Comparison of ENCODE assay signal across 18 mouse cellular contexts in the genomic region with DNA sequence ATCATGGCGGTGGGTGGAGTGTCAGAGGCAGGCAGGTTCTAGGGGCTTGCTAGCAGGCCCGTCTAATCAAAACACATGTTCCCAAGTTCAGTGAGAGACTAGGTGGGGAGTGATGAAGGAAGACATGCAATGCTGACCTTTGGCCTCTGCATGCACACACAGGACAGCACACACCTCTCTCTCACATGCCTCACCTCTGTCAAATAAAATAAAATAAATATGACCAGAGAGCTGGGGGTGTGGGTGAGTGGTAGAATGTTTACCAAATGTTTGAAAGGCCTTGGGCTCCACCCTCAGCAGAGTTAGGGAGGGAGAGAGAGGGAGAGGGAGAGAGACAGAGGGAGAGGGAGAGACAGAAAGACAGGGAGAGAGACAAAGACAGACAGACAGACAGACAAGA. TPM values are rescaled to one million over a fixed set of nuclear protein-coding genes. Genes with fewer than 3 reads are reported as not detected.
"Had no signal": no experiment of that assay in that cellular context is flagged by ENCODE, and none has a peak within 500 bp of the region (broad histone marks: within the 10 kb centered on the region; RNA-seq: fewer than 3 reads in every experiment).

No protein-coding gene starts in this region.

- ATAC-seq: hindbrain, embryonic 16.5 days; inflammation-experienced regulatory T-cells, adult 6 months; lung, postnatal 0 days; midbrain, embryonic 13.5 days had no signal

- H3K4me2 ChIP-seq: limb, embryonic 12.5 days; liver, embryonic 15.5 days; midbrain, embryonic 13.5 days; neural tube, embryonic 15.5 days had no signal

- H3K4me3 ChIP-seq: limb, embryonic 12.5 days; liver, embryonic 15.5 days; midbrain, embryonic 13.5 days; neural tube, embryonic 15.5 days had no signal

- DNase-seq: kidney, adult 8-10 months; kidney, postnatal 25 days; lung, postnatal 36 days; right cerebral cortex, adult 18-20 months; right cerebral cortex, postnatal 25 days; thymus, postnatal 4 days had no signal

- H3K9ac ChIP-seq: limb, embryonic 12.5 days; liver, embryonic 15.5 days; midbrain, embryonic 13.5 days; neural tube, embryonic 15.5 days had no signal

- H3K4me1 ChIP-seq: limb, embryonic 12.5 days; liver, embryonic 15.5 days; midbrain, embryonic 13.5 days; neural tube, embryonic 15.5 days had no signal

- H3K27me3 ChIP-seq: limb, embryonic 12.5 days; liver, embryonic 15.5 days; neural tube, embryonic 15.5 days had no signal

- H3K36me3 ChIP-seq: limb, embryonic 12.5 days; liver, embryonic 15.5 days; midbrain, embryonic 13.5 days; neural tube, embryonic 15.5 days had no signal

- H3K9me3 ChIP-seq: limb, embryonic 12.5 days; liver, embryonic 15.5 days; midbrain, embryonic 13.5 days; neural tube, embryonic 15.5 days had no signal

- H3K27ac ChIP-seq: limb, embryonic 12.5 days; liver, embryonic 15.5 days; midbrain, embryonic 13.5 days; neural tube, embryonic 15.5 days had no signal

RNA-seq across cellular contexts. Expression of a gene that starts 9.9 kb away (rescaled TPM):
- polyA plus RNA-seq: hindbrain, embryonic 16.5 days; inflammation-experienced regulatory T-cells, adult 6 months; kidney, embryonic 16.5 days; limb, embryonic 12.5 days; liver, adult 2 months; liver, embryonic 15.5 days; lung, postnatal 0 days; midbrain, embryonic 13.5 days; midbrain, postnatal 0 days; neural tube, embryonic 11.5 days; neural tube, embryonic 15.5 days; small intestine, adult 2 months had no signal

RNA-seq across cellular contexts. Expression of a gene that starts 14.3 kb away (rescaled TPM):
- polyA plus RNA-seq: hindbrain, embryonic 16.5 days; kidney, embryonic 16.5 days; limb, embryonic 12.5 days; liver, embryonic 15.5 days; lung, postnatal 0 days; midbrain, embryonic 13.5 days; neural tube, embryonic 11.5 days had no signal

RNA-seq across cellular contexts. Expression of a gene that starts 22.1 kb away (rescaled TPM):
- polyA plus RNA-seq: hindbrain, embryonic 16.5 days; kidney, embryonic 16.5 days; limb, embryonic 12.5 days; liver, adult 2 months; liver, embryonic 15.5 days; lung, postnatal 0 days; midbrain, postnatal 0 days; neural tube, embryonic 11.5 days; neural tube, embryonic 15.5 days had no signal

RNA-seq across cellular contexts. Expression of a gene that starts 22.8 kb away (rescaled TPM):
- polyA plus RNA-seq: hindbrain, embryonic 16.5 days; inflammation-experienced regulatory T-cells, adult 6 months; kidney, embryonic 16.5 days; limb, embryonic 12.5 days; liver, adult 2 months; liver, embryonic 15.5 days; midbrain, embryonic 13.5 days; midbrain, postnatal 0 days; neural tube, embryonic 11.5 days; neural tube, embryonic 15.5 days; small intestine, adult 2 months had no signal
